Mouse (Mus musculus) olfactory bulb, adult 2 months (tissue): ENCODE results near the gene Wasf2. TPM values are rescaled to one million over a fixed set of nuclear protein-coding genes. Genes with fewer than 3 reads are reported as not detected.

ENCODE experiments used
- H3K27ac ChIP-seq: fragments of 200-500 bp; 2 replicates; pipeline ENCODE4 v1.5.1; 2012; ENCODE audit warnings: low read depth, low read length; ENCODE audit not compliant: insufficient read depth
- H3K4me1 ChIP-seq: fragments of 200-500 bp; 2 replicates; pipeline ENCODE4 v1.6.1; 2012; ENCODE audit warnings: low read length; ENCODE audit not compliant: control insufficient read depth, insufficient read depth
- H3K4me3 ChIP-seq: fragments of 200-500 bp; 2 replicates; pipeline ENCODE4 v1.5.1; 2012; ENCODE audit warnings: mild to moderate bottlenecking, low read depth, low read length, moderate library complexity; ENCODE audit not compliant: insufficient read depth
- CTCF ChIP-seq: fragments of 200-500 bp; IDR thresholded peaks from 2 replicates; pipeline ENCODE4 v1.5.1; 2012; ENCODE audit warnings: low read depth, mild to moderate bottlenecking, low read length, moderate library complexity; ENCODE audit not compliant: insufficient read depth
- POLR2A ChIP-seq: fragments of 200-500 bp; IDR thresholded peaks from 2 replicates; pipeline ENCODE4 v1.6.1; 2012; ENCODE audit warnings: mild to moderate bottlenecking, low read depth, low read length, moderate library complexity; ENCODE audit not compliant: insufficient read depth
- WGBS: fragments of 180-500 bp; shearing (Covaris S2); methylation state at CpG from one replicate; pipeline ENCODE4 v1.1.7; 2018; 5-methylcytosine and 5-hydroxymethylcytosine counted together
- polyA plus RNA-seq: library from polyadenylated mRNA; stranded (reverse); fragments of >200 nt; gene quantifications from 2 replicates; pipeline ENCODE4 v1.2.4, GENCODE M21; 2012; ENCODE audit warnings: low replicate concordance; ENCODE audit not compliant: missing spikeins, insufficient read depth, insufficient read length

The Wasf2 gene
- polyA plus RNA-seq, 1 experiment: not detected

DNA sequence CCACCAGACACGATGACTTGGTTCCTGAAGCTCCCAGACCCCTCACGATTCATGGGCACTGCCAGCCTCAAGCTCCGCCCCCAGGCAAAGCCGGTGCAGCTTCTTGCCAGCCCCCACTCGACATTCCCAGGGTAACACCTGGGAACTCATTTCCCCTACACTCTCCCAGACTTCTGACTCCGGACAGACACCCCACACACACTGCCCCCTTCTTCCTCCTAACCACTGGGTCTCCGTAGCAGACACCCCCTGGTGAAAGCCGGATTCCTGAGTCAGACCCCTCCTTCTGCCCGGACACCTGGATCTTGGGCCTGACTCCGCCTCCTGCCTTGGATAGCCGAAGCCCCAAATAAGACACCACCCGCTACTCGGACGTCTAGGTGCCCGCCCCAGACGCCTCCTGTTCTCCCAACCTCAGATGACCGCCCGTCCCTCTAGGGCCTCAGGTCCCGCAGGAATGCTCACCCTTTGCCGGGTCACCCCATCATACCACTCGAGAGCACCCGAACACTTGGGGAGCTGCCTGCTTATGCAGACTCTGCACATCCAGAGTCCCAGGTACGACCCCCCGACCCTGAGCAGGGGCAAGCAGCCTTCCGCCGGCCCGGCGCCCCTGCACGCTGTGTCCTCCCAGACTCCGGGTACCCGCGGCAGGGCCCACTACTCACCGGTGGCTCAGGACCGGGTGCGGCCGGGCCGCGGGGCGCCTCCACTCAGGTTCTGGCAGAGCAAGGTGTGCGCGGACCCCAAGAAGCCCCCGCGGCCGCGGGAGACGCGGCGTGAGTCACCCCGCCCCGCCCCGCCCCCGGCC is 81.7 kb downstream of the Wasf2 start, which contains the start of the genes Cd164l2 and Gpr3:
TSS of gene Cd164l2 (plus strand) at position 381 of the 811 bp plus-strand sequence.
TSS of gene Gpr3 (minus strand) at position 786 of the 811 bp plus-strand sequence.
- H3K4me3 ChIP-seq: peak within 1 kb of the TSS; percentile 78
- H3K27ac ChIP-seq: peak within 1 kb of the TSS; percentile 68; the same call in 1 of the 2 replicates
- WGBS: 2% methylated on average over 41 of the region's 52 CpGs
- TF ChIP-seq POLR2A (no peak), CTCF (no peak)
- H3K4me1 ChIP-seq: peaks cover 17% of the 10 kb centered on the region

DNA sequence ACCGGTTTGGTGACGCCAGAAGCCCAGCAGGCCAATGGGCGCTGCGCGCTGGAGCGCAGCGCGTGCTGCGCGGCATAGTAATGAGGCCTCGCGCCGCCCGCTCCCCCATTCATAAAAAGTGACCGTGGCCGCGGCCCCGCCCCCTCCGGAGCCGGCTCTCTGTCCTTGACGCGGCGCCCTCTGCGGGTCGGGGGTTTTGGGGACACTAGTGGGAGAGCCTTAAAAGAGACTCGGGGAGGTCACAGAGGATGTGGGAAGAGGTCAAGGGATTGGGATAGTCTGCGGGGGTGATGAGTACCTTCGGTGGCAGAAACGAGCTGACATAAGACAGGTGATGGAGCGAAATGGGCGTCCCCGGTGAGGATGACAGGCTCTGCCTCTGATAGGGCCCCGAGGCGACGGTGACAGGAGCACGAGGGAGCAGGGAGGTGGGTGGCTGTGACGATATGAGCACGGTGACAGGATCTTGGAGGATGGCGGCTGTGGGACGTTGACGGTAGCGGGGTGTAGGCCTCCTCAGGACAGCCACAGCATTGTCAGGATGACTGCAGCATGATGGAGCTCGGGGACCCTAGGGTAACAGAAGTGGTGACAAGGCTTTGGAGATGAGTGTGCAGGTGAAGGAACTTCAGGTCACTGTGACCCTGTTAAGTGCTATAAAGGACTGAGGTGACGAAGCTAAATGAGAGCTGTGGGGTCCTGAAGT is 82.4 kb downstream of the Wasf2 start:
- TF ChIP-seq CTCF (no peak), POLR2A (no peak)
- Histone ChIP-seq H3K27ac (peak overlapping the region; percentile 68; the same call in 1 of the 2 replicates), H3K4me3 (peak overlapping the region; percentile 78), H3K4me1 (peaks cover 17% of the 10 kb centered on the region)
- 2% methylated on average over 40 of the region's 44 CpGs for WGBS

DNA sequence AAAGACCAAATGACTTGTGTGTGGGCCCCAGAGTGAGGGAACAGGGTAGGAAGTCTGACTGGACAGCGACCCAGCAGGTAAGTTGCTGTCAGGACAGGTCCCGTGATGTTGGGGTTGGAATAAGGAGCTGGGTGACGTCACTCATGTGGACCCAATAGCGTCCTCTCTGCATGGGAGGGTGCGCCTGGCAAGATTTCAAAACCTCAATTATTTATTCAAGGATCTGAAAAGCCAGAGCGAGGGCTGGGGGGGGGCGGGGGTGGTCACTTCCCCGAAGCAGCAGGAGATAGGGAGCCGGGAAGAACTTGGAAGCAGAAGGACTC is 82.9 kb downstream of the Wasf2 start:
- 2% methylated on average over 9 of the region's 9 CpGs for WGBS
- Histone ChIP-seq H3K4me3 (peak overlapping the region; percentile 78), H3K27ac (no peak overlapping the region), H3K4me1 (peaks cover 17% of the 10 kb centered on the region)
- no peak for TF ChIP-seq CTCF
- TF ChIP-seq POLR2A: no peak

DNA sequence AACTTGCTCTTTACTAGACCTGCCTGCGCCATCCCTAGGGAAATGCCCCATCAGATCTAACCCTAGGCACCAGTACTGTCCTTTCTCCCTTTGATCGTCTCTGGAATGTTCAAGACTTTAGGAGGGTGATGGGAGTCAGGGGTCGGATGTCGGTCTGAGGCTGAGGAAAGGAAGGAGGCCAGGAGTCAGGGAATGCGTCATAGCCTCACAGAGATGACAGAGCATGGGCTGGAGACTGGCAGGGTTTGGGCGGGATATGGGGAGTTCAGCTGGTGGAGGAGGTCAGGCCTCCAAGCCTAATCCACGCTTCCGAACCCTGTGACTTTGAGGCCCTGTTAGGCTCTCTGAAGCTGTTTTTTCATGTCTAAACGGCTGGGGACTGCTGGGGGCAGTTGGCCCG is 83.4 kb downstream of the Wasf2 start:
- no peak for TF ChIP-seq CTCF
- TF ChIP-seq POLR2A: no peak
- 52% methylated on average over 10 of the region's 10 CpGs for WGBS
- no peak overlapping the region for H3K4me3 ChIP-seq
- H3K4me1 ChIP-seq: peaks cover 17% of the 10 kb centered on the region
- H3K27ac ChIP-seq: no peak overlapping the region

DNA sequence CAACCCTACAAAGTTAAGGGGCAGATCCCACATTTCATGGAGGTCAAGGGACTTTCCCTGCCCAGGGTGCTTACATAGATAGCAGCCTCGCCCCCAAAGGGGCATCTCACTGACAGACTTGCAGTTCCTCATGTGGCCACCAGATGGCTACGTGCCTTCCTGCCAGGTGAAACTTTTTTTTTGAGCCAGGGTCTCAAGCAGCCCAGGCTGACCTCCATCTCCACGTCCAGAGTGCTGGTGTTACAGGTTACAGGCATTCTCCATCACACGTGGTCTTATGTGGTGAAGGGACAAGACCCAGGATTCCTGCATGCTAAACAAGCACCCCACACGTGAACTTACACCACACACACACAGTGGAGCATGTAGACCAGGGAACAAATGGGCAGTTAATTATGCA is 87.3 kb downstream of the Wasf2 start:
- Histone ChIP-seq H3K4me1 (peaks cover 12% of the 10 kb centered on the region), H3K4me3 (no peak overlapping the region), H3K27ac (no peak overlapping the region)
- WGBS: 10% methylated on average over 5 of the region's 5 CpGs
- no peak for TF ChIP-seq POLR2A
- peak; percentile 87 for TF ChIP-seq CTCF

DNA sequence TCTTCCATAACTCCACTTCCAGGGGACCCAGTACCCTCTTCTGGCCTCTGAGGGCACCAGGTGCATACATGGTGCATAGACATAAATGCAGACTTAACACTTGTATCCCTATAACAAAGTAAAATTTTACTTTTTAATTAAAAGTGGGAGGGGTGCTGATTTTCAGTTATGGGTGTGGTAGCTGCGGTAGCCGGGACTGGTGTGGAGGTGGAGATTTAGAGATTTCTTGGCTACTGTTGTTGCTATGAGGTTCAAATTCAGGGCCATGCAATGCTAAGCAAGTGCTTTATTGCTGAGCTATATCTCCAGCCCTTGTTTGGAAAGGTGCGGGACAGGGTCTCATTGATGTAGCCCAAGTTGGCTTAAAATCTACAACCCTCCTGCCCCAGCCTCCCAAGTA is 88.4 kb downstream of the Wasf2 start:
- TF ChIP-seq CTCF: no peak
- 87% methylated on average over 3 of the region's 3 CpGs for WGBS
- H3K27ac ChIP-seq: no peak overlapping the region
- peaks cover 10% of the 10 kb centered on the region for H3K4me1 ChIP-seq
- H3K4me3 ChIP-seq: no peak overlapping the region

DNA sequence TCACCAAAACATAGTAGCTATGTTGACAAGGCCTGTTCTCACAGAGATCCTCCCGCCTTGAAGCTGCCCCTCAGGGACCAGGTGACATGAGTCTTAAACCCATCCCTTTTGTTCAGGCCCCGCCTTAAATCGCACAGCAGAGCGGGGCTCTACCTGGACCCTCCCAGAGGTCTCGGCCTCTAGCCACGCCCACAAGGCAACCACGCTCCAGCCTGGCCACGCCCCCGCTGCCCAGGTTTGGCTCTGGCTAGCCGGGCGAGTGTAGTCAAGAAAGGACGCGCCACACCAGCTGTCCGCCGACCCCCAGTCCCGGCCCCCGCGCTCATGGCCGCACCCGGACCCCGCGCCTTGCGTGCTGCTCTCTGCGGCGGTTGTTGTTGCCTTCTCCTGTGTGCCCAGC is 90.4 kb downstream of the Wasf2 start:
- TF ChIP-seq CTCF (no peak), POLR2A (no peak)
- peaks cover 14% of the 10 kb centered on the region for H3K4me1 ChIP-seq
- H3K27ac ChIP-seq: no peak overlapping the region
- WGBS: 12% methylated on average over 25 of the region's 25 CpGs
- no peak overlapping the region for H3K4me3 ChIP-seq

DNA sequence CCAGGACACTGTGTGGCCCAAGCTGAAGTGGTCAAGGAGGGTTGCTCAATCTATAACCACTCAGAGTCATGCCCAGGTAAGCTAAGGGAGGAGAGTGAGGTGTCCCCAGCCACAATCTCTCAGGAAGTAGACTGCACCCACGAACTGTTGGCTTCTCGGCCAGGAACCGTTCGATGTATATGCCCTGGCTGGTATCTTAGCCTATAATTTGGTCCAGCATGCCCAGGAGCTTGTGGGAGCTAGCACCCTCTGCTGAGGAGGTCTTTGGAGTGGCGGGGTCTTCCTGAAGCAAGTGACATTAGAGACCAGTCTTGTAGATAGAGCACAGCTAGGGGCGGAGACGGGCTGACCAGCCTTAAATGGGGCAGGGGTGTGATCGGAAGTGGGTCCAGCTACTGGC is 91.4 kb downstream of the Wasf2 start:
- 95% methylated on average over 8 of the region's 8 CpGs for WGBS
- Histone ChIP-seq H3K27ac (no peak overlapping the region), H3K4me3 (no peak overlapping the region), H3K4me1 (peaks cover 14% of the 10 kb centered on the region)
- TF ChIP-seq CTCF (no peak), POLR2A (no peak)

DNA sequence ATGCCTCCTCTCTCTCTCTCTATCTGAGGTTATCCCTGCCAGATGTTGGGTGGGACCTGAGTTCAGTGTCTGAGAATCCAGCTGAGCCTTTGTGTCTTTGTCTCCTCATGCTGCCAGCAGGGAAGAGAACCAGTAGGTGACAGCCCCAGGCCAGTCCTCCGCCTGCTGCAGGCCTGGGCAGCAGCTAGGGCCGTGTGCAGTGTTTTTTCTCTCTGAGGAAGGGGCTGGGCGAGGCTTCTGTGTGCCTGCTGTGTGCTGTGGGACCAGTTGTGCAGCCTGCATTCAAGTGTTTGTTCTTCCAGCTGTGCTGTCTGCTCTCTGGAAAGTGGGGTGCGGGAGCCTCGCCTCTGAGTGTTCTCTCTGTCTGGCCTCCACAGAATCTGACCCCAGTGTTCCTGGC is 93.6 kb downstream of the Wasf2 start:
- TF ChIP-seq CTCF: no peak
- TF ChIP-seq POLR2A: no peak
- Histone ChIP-seq H3K27ac (no peak overlapping the region), H3K4me1 (peaks cover 14% of the 10 kb centered on the region), H3K4me3 (no peak overlapping the region)
- 64% methylated on average over 5 of the region's 5 CpGs for WGBS

DNA sequence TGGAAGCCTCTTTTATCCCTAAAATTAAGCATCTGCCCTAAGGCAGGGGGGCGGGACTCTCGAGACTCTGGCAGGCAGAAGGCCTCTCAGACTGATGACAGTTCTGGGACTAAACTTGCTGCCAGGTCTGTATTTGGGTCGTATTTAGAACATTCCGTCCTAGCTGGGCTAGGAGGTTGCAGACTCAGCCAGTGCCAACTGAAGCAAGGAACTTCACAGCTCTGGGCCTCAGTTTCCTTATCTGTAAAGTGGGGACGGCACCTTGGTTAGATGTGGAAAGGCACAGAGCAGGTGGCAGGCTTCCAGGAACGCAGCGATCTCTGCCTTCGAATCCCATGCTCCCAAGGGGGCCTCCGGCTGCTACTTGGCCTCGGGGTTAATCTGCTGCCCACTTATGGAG is 95.8 kb downstream of the Wasf2 start:
- TF ChIP-seq POLR2A (no peak), CTCF (no peak)
- Histone ChIP-seq H3K27ac (no peak overlapping the region), H3K4me3 (no peak overlapping the region), H3K4me1 (peaks cover 8% of the 10 kb centered on the region; the same call in 1 of the 2 replicates)
- WGBS: 64% methylated on average over 10 of the region's 10 CpGs
